Comparison of ENCODE assay signal across 16 mouse cellular contexts in genomic region chr1:154096911-154097310, GRCm38 (mm10).
DNase-seq lines count a peak whose midpoint lies in the region; TF ChIP-seq lines count a peak whose summit lies in the region.
"Had no signal": no experiment of that assay in that cellular context is flagged by ENCODE, and none has a peak within 500 bp of the region (broad histone marks: within the 10 kb centered on the region; RNA-seq: fewer than 3 reads in every experiment).

No protein-coding gene starts in this region.

- peak; percentile 36 for DNase-seq in heart, adult 11 months
- DNase-seq in heart, adult 18-20 months: no peak
- DNase-seq in layer of hippocampus, adult 2 months (ENCODE audit: low spot score in 2 of 2): no peak
- DNase-seq in layer of hippocampus, adult 18-20 months (ENCODE audit: low spot score in 2 of 2): no peak
- DNase-seq in spleen, adult 18-20 months: no peak
- DNase-seq: adrenal gland, postnatal 25 days; cerebellum, adult 11 months; cerebellum, adult 18-20 months; cerebellum, adult 8-10 months; cerebellum, postnatal 10 days; cerebellum, postnatal 25 days; forebrain, postnatal 0 days had no signal

- TF ChIP-seq CTCF in layer of hippocampus, adult 2 months (conservative IDR thresholded peaks at IDR 0.05): no peak

- peak overlapping the region; percentile 57; the same call in 1 of the 2 replicates for H3K27ac ChIP-seq in layer of hippocampus, adult 2 months
- H3K27ac ChIP-seq: embryonic facial prominence, embryonic 10.5 days; embryonic facial prominence, embryonic 12.5 days; forebrain, embryonic 13.5 days; forebrain, embryonic 15.5 days had no signal

- H3K4me3 ChIP-seq in layer of hippocampus, adult 2 months: no peak overlapping the region
- H3K4me3 ChIP-seq: embryonic facial prominence, embryonic 10.5 days; embryonic facial prominence, embryonic 12.5 days; forebrain, embryonic 13.5 days; forebrain, embryonic 15.5 days had no signal
